Mouse (Mus musculus): ENCODE measurements around the gene Polr1d.

DNA sequence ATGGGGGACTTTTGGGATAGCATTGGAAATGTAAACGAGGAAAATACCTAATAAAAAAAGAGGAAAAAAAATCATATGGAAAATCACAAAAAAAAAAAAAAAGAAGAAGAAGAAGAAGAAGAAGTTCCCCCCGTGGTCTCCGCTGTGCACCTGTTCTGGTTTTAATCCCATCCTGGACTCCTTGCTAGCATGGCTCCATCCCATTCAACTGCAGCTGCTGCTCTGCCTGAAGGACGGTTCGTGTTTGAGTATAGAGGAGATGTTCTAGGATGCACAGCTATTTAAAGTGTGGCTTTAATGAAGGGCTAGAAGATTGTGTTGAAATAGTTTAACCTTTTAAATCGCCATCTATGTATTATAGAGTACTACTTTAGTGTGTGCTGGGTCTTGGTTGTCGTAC, 15.6 kb downstream of the Polr1d start:
- TF ChIP-seq CTCF (IDR thresholded peaks at IDR 0.05; ENCODE audit: low read depth, low read length): no peak
- TF ChIP-seq TAL1 (conservative IDR thresholded peaks at IDR 0.05; ENCODE audit: low read depth, low read length): no peak
- no peak for TF ChIP-seq POLR2AphosphoS5 (IDR thresholded peaks at IDR 0.05; ENCODE audit: insufficient replicate concordance, low read depth, low read length)
- no peak for TF ChIP-seq GATA1 (IDR thresholded peaks at IDR 0.05; ENCODE audit: borderline replicate concordance, low read length)

All from G1E (cell line).